Mouse (Mus musculus) limb, embryonic 15.5 days (tissue): ENCODE measurements at regions not wholly inside any gene's neighbourhood (a gene's known extent, or its start where the extent isn't known, plus 50 kb on each side); places are given as distances from the start of the nearest gene placed in this dataset.

Source experiments
- ATAC-seq: fragments of 200-750 bp; cut with Nextera tagmentation; 2 replicates; pipeline ENCODE4 v1.8.0; 2017; ENCODE audit warnings: low read depth, moderate TSS enrichment; ENCODE audit not compliant: insufficient number of reproducible peaks, low FRiP score, low TSS enrichment
- H3K27ac ChIP-seq: fragments of 300-500 bp; sonication (generic); 2 replicates; pipeline ENCODE4 v1.5.1; 2015; ENCODE audit warnings: moderate library complexity, mild to moderate bottlenecking, inconsistent platforms
- H3K27me3 ChIP-seq: fragments of 300-500 bp; sonication (generic); 2 replicates; pipeline ENCODE4 v1.6.1; 2015; ENCODE audit warnings: inconsistent platforms
- H3K36me3 ChIP-seq: fragments of 300-500 bp; sonication (generic); 2 replicates; pipeline ENCODE4 v1.6.1; 2015; ENCODE audit warnings: inconsistent platforms
- H3K4me1 ChIP-seq: fragments of 300-500 bp; sonication (generic); 2 replicates; pipeline ENCODE4 v1.6.1; 2015; ENCODE audit warnings: inconsistent platforms
- H3K4me2 ChIP-seq: fragments of 300-500 bp; sonication (generic); 2 replicates; pipeline ENCODE4 v1.6.1; 2015; ENCODE audit warnings: mild to moderate bottlenecking, inconsistent platforms
- H3K4me3 ChIP-seq: fragments of 300-500 bp; sonication (generic); 2 replicates; pipeline ENCODE4 v1.5.1; 2015; ENCODE audit warnings: mild to moderate bottlenecking, inconsistent platforms
- H3K9ac ChIP-seq: fragments of 300-500 bp; sonication (generic); 2 replicates; pipeline ENCODE4 v1.6.1; 2015; ENCODE audit warnings: inconsistent platforms
- H3K9me3 ChIP-seq: fragments of 300-500 bp; sonication (generic); 2 replicates; pipeline ENCODE4 v1.6.1; 2016; ENCODE audit warnings: inconsistent platforms
- WGBS: fragments of 180-500 bp; shearing (Covaris S2); methylation state at CpG from one replicate; pipeline ENCODE4 v1.1.7; 2015; 5-methylcytosine and 5-hydroxymethylcytosine counted together

DNA sequence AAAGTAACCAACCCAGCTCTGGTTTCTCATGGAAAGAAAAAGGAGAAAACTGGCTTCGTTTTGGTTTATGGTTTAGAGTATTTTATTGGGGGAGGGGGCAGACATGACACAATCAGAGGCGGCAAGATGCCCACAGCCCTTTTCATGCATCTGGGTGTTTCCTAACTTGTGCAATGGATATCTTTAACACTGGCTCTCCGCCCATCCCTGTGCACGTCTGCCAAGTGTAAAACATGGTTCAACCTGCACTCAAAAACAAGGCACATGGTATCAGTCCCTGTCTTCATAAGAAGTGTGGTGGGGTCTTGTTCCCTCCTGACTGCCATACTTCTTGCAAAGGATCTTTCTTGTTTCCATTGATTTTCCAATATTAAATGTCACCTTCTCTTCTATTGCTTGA is 310.6 kb downstream of the Wdr11 start:
- no peaks in the 10 kb centered on the region for H3K9me3 ChIP-seq
- H3K4me3 ChIP-seq = no peak overlapping the region
- no peak overlapping the region for H3K9ac ChIP-seq
- no peaks in the 10 kb centered on the region for H3K4me1 ChIP-seq
- 75% methylated on average over 4 of the region's 4 CpGs for WGBS
- no peaks in the 10 kb centered on the region for H3K36me3 ChIP-seq
- H3K4me2 ChIP-seq = no peak overlapping the region
- no peak for ATAC-seq
- H3K27ac ChIP-seq = no peak overlapping the region
- H3K27me3 ChIP-seq = no peaks in the 10 kb centered on the region

DNA sequence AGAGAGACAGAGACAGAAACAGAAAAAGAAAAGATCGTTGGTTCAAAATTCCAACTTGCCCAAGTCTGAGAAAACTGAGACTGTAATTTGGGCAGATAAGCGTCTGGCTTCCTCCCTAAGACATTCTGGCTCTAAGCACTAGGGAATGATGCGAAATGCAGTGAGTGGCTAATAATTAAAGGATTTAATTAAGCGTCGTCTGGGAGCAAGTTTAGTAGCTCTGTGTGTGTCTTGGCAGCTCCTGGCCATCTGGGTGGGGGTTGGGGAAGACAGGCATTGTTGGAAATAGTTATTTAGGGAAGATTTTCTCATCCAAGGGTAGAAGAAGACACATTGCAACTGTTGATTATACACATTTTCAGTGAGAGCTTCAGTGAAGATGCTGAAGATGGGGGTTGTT is 311.5 kb downstream of the Wdr11 start:
- no peaks in the 10 kb centered on the region for H3K27me3 ChIP-seq
- no peaks in the 10 kb centered on the region for H3K36me3 ChIP-seq
- no peak overlapping the region for H3K27ac ChIP-seq
- 47% methylated on average over 5 of the region's 5 CpGs for WGBS
- H3K4me3 ChIP-seq = no peak overlapping the region
- no peaks in the 10 kb centered on the region for H3K4me1 ChIP-seq
- no peak overlapping the region for H3K4me2 ChIP-seq
- no peak overlapping the region for H3K9ac ChIP-seq
- no peak for ATAC-seq
- H3K9me3 ChIP-seq = no peaks in the 10 kb centered on the region

DNA sequence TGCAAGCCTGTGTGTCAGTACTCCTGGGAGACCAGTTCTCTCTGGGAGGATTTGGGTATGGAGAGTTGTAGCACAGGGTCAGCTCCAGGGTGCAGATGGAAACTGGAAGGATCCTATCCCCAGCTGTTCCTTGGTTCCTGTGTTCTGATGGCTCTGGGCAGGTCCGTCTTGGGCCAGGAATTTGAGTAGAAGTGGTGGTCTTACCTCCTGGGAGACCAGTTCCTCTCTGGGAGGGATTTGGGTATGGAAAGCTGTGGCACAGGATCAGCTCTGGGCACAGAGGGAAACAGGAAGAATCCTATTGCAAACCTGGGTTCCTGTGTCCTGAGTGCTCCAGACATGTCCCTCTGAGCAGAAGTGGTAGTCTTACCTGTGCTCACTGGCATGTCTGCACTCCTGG is 314.5 kb downstream of the Wdr11 start:
- no peak overlapping the region for H3K9ac ChIP-seq
- H3K9me3 ChIP-seq = no peaks in the 10 kb centered on the region
- H3K4me1 ChIP-seq = no peaks in the 10 kb centered on the region
- ATAC-seq = no peak
- WGBS = 74% methylated on average over 1 of the region's 1 CpGs
- no peak overlapping the region for H3K4me2 ChIP-seq
- H3K4me3 ChIP-seq = no peak overlapping the region
- no peaks in the 10 kb centered on the region for H3K27me3 ChIP-seq
- no peak overlapping the region for H3K27ac ChIP-seq
- H3K36me3 ChIP-seq = no peaks in the 10 kb centered on the region

DNA sequence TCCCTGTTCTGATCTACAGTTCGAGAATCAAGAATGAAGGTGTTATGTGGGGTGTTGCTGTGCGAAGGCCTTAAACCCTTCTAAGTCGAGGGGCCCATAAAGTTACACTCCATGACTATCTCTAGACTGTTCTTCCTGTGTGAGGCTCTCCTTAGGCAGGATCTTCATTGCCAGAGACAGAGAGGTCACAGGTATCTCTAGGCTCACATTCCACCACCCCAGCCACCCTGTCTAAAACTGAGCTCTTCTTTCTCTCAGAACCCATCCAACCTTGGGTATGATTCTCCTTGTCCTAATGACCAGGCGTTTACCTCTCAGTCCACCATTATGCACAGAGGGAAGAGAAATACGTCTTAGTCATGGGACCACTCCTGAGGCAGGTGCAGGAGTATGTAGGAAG is 317.2 kb downstream of the Wdr11 start:
- Histone ChIP-seq H3K4me1 (no peaks in the 10 kb centered on the region), H3K27me3 (no peaks in the 10 kb centered on the region), H3K27ac (no peak overlapping the region), H3K4me3 (no peak overlapping the region), H3K9me3 (no peaks in the 10 kb centered on the region), H3K9ac (no peak overlapping the region), H3K4me2 (no peak overlapping the region), H3K36me3 (no peaks in the 10 kb centered on the region)
- 92% methylated on average over 5 of the region's 5 CpGs for WGBS
- no peak for ATAC-seq

DNA sequence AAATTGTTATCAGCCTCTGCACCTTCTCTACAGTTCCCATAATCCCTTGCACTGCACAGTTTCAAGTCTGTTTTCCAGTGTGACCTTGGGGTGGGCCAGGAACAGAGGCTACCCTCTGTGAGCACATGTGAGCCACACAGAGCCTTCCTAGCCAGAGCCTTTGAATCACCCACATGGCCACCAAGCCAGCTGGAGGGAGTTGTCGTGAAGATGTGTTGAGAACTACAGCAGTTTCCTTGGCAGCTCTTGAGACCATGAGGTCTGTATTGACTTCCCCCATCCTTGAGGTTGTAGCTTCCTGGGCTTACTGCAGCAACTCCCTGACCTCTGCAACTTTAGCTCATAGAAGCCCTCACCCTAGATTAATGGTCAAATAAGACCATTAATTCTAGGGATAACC is 318.1 kb downstream of the Wdr11 start:
- no peak overlapping the region for H3K4me2 ChIP-seq
- WGBS = 65% methylated on average over 1 of the region's 1 CpGs
- no peak for ATAC-seq
- H3K27me3 ChIP-seq = no peaks in the 10 kb centered on the region
- H3K36me3 ChIP-seq = no peaks in the 10 kb centered on the region
- no peak overlapping the region for H3K27ac ChIP-seq
- H3K9me3 ChIP-seq = no peaks in the 10 kb centered on the region
- no peak overlapping the region for H3K4me3 ChIP-seq
- no peak overlapping the region for H3K9ac ChIP-seq
- H3K4me1 ChIP-seq = no peaks in the 10 kb centered on the region

DNA sequence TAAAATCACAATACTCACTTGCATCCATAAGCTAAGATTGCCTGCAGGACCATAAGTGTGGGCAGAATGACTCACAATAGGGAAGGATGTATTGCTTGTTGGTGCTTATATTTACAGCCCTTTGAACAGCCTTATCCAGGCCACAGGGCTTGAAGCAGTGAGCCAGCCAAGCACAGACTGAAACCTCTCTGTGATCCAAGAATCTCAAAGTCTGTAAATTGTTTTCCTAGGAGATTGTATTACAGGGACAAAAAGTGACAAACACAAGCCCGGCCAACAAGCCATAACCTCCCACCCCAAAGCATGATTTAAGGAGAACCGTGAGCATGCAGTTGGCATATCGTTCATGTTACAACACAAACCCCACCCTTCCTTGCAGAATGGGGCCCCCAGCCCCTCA is 319.2 kb downstream of the Wdr11 start:
- Histone ChIP-seq H3K4me1 (no peaks in the 10 kb centered on the region), H3K4me3 (no peak overlapping the region), H3K36me3 (no peaks in the 10 kb centered on the region), H3K4me2 (no peak overlapping the region), H3K27ac (no peak overlapping the region), H3K9me3 (no peaks in the 10 kb centered on the region), H3K9ac (no peak overlapping the region), H3K27me3 (no peaks in the 10 kb centered on the region)
- 61% methylated on average over 3 of the region's 3 CpGs for WGBS
- no peak for ATAC-seq

DNA sequence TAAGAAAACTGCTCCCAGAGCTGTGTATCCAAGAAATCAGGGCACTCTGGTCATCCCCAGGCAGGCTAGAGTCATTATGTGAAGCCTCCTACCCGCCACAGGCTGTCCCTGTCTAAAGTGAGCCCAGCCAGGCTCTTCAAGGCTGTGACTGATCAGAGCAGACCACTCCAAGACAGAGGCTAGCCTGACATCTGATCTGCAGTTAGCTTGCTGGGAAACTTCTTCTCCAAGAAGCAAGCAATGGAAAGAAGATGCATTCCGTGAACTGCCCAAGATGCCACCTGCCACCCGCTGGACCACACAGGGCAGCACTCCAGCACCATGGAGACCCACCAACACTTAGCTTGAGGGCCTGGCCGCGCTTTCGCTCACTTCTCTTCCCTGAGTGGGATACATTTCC is 323.2 kb downstream of the Wdr11 start:
- Histone ChIP-seq H3K9ac (no peak overlapping the region), H3K4me1 (peaks cover 2% of the 10 kb centered on the region; the same call in 1 of the 2 replicates), H3K4me2 (no peak overlapping the region), H3K4me3 (no peak overlapping the region), H3K9me3 (no peaks in the 10 kb centered on the region), H3K27ac (no peak overlapping the region), H3K36me3 (no peaks in the 10 kb centered on the region), H3K27me3 (no peaks in the 10 kb centered on the region)
- no peak for ATAC-seq
- WGBS = 91% methylated on average over 6 of the region's 6 CpGs

DNA sequence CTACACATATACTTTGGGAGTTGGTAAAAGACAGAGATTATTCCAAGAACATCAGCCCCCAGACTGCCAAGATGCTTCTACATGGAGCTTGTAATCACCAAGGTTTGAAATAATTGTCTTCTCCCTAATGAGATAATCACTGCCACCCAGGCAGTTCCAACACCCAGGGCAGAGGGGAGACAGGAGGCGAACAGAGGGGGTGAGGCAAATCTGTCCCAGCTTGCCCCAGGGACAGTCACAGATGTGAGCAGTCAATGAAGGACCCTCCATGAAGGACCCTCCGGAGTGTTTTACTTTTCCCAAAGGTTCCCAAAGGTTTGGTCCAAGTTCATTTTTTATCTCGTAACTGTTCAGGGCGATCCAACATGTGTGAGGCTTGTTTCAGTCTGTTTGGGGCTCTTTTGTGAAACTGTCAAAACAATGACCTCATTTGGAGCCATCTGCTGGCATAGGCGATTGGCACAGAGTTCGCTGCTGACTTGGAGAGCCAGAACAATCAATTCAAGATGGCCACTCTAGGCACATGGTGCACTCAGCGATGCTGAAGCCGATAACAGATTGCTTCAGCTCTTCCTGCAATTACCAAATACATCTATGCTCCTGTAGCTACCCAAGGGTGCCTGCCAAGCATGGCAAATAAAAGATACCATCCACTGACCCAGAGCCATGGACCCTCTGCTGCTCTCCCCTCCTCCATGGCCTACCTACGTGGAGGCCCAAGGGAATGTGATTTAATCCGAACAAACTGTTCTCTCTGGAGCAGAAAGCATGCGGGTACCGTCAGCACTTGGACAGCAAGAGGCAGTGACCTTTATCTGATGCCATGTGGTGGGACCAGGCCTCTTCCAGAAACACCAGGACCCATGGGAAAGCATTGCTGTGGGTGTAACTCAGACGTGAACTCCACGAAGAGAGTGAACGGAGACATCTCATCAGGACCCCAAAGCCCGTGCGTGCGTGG is 326.9 kb downstream of the Wdr11 start:
- no peak overlapping the region for H3K27ac ChIP-seq
- no peak overlapping the region for H3K4me2 ChIP-seq
- H3K9me3 ChIP-seq = no peaks in the 10 kb centered on the region
- peaks cover 2% of the 10 kb centered on the region; the same call in 1 of the 2 replicates for H3K4me1 ChIP-seq
- no peak for ATAC-seq
- 73% methylated on average over 18 of the region's 18 CpGs for WGBS
- no peaks in the 10 kb centered on the region for H3K36me3 ChIP-seq
- H3K9ac ChIP-seq = no peak overlapping the region
- no peak overlapping the region for H3K4me3 ChIP-seq
- no peaks in the 10 kb centered on the region for H3K27me3 ChIP-seq

DNA sequence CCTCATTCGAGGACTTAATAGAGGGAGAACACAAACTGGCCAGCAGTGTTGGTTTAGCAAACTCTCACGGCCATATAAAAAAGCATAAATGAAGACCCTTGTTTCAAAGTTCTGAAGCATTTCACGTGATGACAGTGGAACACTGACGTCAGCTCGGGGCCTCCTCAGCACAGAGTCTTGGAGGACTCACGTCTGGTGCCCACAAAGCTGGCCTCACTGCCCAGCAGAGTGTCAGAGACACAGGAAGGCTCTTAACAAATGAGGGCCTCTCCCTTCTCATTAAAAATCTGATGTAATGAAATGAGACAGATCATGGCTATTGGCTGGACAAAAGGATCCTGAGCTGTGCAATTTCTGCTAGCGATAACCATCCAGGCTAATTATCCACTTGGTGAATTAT is 330.6 kb downstream of the Wdr11 start:
- Histone ChIP-seq H3K27me3 (no peaks in the 10 kb centered on the region), H3K4me2 (no peak overlapping the region), H3K36me3 (no peaks in the 10 kb centered on the region), H3K9ac (no peak overlapping the region), H3K4me1 (peaks cover 2% of the 10 kb centered on the region; the same call in 1 of the 2 replicates), H3K27ac (no peak overlapping the region), H3K4me3 (no peak overlapping the region), H3K9me3 (no peaks in the 10 kb centered on the region)
- no peak for ATAC-seq
- 76% methylated on average over 7 of the region's 7 CpGs for WGBS

DNA sequence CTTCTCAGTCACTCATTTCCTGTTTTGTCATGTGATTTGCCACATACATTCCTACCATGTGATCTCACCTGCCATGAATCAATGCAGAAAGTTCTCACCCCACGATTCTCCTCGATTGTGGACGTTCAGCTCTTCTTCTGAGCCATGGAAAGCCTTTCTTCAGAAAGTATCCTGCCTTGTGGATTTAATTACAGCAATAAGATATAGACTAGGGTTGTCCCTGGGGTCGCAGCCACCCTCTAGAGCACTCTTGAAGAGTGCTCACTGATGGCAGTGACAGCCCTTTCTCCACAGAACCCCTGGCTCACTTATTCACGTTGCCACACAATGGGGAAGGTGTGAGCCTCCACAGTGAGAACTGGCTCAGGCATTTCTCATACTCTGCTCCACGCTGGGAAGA is 345.1 kb downstream of the Wdr11 start:
- no peak for ATAC-seq
- 70% methylated on average over 6 of the region's 6 CpGs for WGBS
- no peak overlapping the region for H3K4me3 ChIP-seq

DNA sequence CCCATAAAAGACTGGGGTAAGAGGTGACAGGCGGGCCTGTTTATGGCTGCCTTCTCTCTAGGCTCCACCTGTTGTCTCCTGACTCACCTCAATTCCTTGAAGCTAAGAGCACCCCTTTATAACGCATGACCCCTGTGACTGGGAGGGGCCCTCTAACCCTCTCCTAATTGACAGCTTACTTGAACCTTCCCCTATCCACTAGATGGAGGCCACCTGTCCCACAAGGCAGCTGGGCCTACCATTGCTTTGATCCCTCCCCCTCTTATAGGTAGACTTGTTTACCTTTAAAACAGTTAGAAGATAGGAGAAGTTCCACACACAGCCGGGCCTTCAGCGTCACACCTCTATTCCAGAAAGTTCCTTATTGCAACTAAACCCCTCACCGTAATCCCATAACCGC is 346.1 kb downstream of the Wdr11 start:
- Histone ChIP-seq H3K36me3 (no peaks in the 10 kb centered on the region), H3K4me2 (no peak overlapping the region), H3K27me3 (no peaks in the 10 kb centered on the region), H3K4me3 (no peak overlapping the region), H3K4me1 (peaks cover 7% of the 10 kb centered on the region; the same call in 1 of the 2 replicates), H3K9ac (no peak overlapping the region), H3K9me3 (no peaks in the 10 kb centered on the region), H3K27ac (no peak overlapping the region)
- no peak for ATAC-seq
- 86% methylated on average over 6 of the region's 6 CpGs for WGBS

More for the DNA sequence above, 345.1 kb downstream of the Wdr11 start:
- H3K27me3 ChIP-seq = no peaks in the 10 kb centered on the region
- no peaks in the 10 kb centered on the region for H3K9me3 ChIP-seq
- peaks cover 6% of the 10 kb centered on the region; the same call in 1 of the 2 replicates for H3K4me1 ChIP-seq
- no peak overlapping the region for H3K4me2 ChIP-seq
- H3K9ac ChIP-seq = no peak overlapping the region
- no peak overlapping the region for H3K27ac ChIP-seq
- no peaks in the 10 kb centered on the region for H3K36me3 ChIP-seq

DNA sequence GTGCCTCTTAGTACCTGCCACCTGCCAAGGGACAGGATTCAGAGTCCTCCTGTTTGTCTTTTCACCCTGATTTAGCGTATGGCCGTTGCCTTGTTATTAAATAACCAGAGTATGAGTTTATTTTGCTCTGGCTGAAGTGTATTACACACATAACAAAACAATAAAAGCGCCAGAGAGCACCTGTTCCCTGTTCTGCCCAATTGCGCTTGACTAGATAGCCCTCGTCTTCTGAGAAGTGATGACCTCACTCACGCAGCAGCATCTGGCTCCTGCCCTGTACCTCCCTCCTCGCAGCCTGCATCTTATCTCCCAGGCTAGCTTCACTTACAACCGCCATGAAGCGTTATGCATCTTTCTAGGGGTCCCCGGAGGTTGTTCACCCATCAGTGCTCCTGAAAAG is 346.5 kb downstream of the Wdr11 start:
- no peak overlapping the region for H3K9ac ChIP-seq
- H3K4me3 ChIP-seq = no peak overlapping the region
- no peaks in the 10 kb centered on the region for H3K9me3 ChIP-seq
- no peak for ATAC-seq
- no peaks in the 10 kb centered on the region for H3K27me3 ChIP-seq
- peaks cover 7% of the 10 kb centered on the region; the same call in 1 of the 2 replicates for H3K4me1 ChIP-seq
- H3K27ac ChIP-seq = no peak overlapping the region
- WGBS = 84% methylated on average over 10 of the region's 10 CpGs
- H3K36me3 ChIP-seq = no peaks in the 10 kb centered on the region
- no peak overlapping the region for H3K4me2 ChIP-seq
